Mouse (Mus musculus) adrenal gland (tissue): Measurements from ENCODE around the gene St3gal2.

Source experiments
- intact Hi-C: fragments of 180-260 bp; cut with DNase I; formaldehyde crosslinking; loops from one replicate; pipeline ENCODE4 v1.15.1; 2025
- long read RNA-seq, 2 experiments: library from polyadenylated mRNA; unstranded; transcript quantifications; one replicate each; pipeline ENCODE4 v2.0.0; 2020; ENCODE audit warnings: borderline replicate concordance in 1 of 2; ENCODE audit not compliant: insufficient replicate concordance in 1 of 2

The St3gal2 gene
- long read RNA-seq, experiment 1, partial matches to known transcripts: 3 of 8 reads
- long read RNA-seq, experiment 1, other reads (novel, unspliced or antisense): 5 of 8 reads
- long read RNA-seq, experiment 2, full-length matches to known transcripts: 3 of 10 reads
- long read RNA-seq, experiment 2, partial matches to known transcripts: 4 of 10 reads
- long read RNA-seq, experiment 2, other reads (novel, unspliced or antisense): 3 of 10 reads

- intact Hi-C loops: loop anchor here (5.0 kb wide), 1 partner anchor 38 kb away; no protein-coding TSS in a partner anchor
Measured at GRCm38 (mm10) chr8:110919341-110920031, at the start of gene St3gal2. TSS of gene St3gal2 (plus strand) at chr8:110919922.

DNA sequence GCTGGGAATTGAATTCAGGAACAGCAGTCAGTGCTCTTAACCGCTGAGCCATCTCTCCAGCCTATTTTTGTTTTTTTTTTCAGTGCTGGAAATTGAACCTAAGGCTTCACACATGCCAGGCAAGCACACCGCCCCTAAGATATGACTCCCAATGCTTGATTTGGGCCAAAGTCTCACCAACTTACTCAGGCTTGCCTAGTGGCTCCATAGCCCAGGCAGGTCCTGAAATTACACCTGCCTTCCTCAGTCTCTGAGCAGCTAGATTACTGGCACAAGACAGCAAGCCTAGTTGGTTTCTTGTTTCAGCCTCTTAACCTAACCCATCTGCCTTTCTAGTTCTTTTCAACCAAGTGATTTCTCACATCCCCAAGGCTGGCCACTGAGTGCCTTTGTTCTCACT, 49.2 kb upstream of the St3gal2 start:
- intact Hi-C loops: no loop called here

DNA sequence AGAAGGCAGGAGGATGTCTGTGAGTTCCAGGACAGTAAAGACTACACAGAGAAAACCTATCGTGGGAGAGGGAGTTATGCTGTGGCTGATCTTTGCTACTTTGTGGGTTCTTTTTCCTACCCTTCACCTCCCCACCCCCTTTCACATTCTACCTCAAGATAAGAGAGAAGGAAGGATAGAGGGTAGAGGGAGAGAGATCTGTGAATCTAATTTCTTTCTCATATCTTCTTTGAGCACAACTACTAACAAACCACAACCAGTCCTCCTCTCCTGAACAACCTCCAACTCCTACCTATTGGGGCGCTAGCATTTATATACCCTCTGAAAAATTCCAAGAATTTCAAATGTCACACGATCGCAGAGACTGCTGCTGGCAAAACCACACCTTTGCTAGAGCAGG, 41.9 kb upstream of the St3gal2 start:
- intact Hi-C loops: no loop called here

DNA sequence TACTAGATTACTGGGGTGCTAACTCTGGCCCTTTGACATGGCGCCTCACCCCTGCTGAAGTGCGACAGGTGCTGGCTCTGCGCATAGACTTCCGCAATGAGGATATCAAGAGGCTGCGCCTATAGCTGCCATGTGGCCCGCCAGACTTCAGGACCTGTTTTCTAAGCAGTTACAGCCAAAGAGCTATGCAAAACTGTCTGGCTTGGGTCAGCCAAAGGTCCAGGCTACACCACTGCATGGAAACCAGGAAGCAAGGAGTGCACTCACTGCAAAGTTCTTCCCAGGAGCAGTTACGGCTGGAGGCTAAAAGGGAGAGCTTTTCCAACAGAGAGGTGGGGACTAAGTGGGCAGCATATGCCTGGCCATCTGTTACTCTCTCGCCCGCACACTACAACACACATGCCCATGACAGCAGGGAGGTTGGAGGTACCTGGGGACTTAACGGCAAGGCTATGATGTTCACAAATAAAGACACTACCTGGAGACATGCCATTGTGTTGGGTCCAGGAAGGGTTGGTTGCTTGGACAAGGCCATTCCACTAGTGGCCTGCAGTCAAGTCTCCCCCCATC, 37.9 kb upstream of the St3gal2 start:
- intact Hi-C loops: no loop called here

- intact Hi-C loops: no loop called here
Measured at GRCm38 (mm10) chr8:110883824-110884223, 35.9 kb upstream of the St3gal2 start.

DNA sequence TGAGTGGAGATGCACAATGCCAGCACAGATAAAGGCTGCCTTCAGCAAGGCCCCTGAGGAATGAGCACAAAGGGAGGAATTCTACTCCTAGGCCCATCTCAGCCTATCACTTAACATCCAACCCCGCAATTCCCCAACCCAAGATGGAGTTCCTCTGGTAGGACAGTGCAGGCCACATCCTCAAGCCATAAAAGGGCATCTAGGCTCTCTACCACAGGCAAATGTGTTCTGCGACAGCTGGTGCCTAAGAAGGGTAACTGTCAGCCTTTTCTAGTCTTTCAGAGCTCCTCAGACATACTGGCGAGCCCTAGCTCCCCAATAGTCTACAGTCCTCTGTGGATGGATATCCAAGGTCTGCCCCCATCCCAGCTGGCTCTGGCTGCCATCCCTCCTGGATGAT, 33.1 kb upstream of the St3gal2 start:
- intact Hi-C loops: no loop called here

GRCm38 (mm10) chr8:110887551-110887950, 32.2 kb upstream of the St3gal2 start:
- intact Hi-C loops: no loop called here

DNA sequence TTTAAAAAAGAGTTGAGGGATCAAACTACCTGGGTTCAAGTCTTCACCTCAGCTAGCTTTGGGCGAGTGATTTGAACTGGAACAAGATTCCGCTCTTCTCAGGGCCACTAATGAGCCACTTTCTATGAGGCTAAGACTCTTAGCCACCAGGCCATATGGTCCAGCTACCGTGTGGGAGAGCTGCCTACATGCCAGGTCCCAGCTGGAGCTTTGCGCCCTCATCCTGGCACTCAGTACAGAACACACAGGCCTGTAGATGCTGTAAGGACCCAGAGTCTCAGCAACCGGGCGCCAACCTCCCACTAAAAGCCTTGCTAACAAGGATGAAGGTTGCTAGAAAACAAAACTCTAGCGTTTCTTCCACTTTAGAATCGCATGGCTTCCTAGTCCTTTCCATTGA, 31.3 kb upstream of the St3gal2 start:
- intact Hi-C loops: no loop called here

GRCm38 (mm10) chr8:110888860-110889259, 30.9 kb upstream of the St3gal2 start:
- intact Hi-C loops: no loop called here

DNA sequence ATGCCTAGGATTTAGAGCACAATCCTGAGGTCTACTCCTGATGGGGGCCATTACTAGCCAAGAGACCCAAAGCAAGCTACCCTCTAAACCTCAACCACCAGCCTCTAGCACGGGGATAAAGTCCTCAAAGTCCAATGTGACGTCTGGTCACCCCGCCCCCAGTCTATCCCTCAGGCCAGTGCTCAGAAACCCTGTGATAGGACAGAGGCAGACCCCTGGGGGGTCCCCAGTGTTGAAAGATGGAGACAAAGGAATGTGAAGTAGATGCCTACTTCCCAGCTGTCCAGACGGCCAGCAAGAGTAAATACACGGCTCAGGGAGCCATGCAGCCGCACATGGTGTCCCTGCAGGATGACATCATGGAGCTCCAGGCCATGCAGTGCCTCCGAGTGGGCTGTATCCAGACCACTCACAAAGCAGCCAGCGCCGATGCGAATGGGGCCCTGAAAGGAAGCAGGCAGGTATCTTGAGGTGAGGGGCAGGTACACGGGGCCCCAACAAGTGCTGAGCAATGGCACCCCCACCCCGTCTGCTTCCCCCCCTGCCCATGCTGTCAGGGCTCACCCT, 29.7 kb upstream of the St3gal2 start:
- intact Hi-C loops: no loop called here

- intact Hi-C loops: no loop called here
Measured at GRCm38 (mm10) chr8:110892040-110892439, 27.7 kb upstream of the St3gal2 start.

GRCm38 (mm10) chr8:110892913-110893312, 26.8 kb upstream of the St3gal2 start:
- intact Hi-C loops: no loop called here

DNA sequence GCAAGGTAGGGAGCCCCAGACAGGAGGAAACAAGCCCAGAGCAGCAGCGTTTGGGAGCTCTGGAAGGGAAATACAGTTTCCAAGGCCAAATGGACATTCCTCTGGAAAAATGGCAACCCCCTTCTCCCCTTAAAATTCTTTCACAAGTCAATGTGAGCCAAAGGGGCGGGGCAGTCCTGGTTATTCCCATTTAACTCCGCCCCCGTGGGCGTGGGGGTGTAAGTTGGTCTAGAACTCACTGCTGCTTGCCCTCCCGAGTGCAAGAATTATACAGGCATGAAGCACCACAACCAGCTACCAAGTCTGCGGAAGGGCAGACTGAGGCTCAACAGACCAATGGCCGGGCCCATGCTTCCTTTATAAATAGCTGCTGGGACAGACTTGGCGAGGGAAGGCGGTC, 24.9 kb upstream of the St3gal2 start:
- intact Hi-C loops: no loop called here

DNA sequence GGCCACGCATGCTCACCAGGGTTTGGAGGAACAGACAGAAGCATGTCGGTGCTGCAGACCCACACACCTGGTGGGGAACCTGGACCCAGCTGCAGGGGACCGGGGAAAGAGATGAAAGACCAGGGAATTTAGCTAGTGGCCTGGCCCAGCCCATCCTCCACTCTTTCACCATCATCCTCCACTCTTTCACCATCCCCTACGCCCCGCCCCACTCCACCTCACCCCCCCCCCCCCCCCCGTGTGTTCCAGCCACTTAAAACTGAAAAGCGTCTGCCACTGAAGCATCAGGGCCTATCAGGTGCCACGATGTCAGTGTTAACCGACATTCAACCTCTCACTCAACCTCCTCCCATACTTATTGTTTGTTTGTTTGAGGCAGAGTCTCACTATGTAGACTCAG, 24.5 kb upstream of the St3gal2 start:
- intact Hi-C loops: no loop called here

- intact Hi-C loops: no loop called here
Measured at GRCm38 (mm10) chr8:110895812-110896211, 23.9 kb upstream of the St3gal2 start.

GRCm38 (mm10) chr8:110897495-110897894, 22.2 kb upstream of the St3gal2 start:
- intact Hi-C loops: no loop called here

- intact Hi-C loops: loop anchor here (5.0 kb wide), 1 partner anchor 66 kb away; no protein-coding TSS in a partner anchor
Measured at GRCm38 (mm10) chr8:110901056-110901455, 18.7 kb upstream of the St3gal2 start.

- intact Hi-C loops: loop anchor here (5.0 kb wide), 1 partner anchor 65 kb away; no protein-coding TSS in a partner anchor
Measured at GRCm38 (mm10) chr8:110901839-110902578, 17.7 kb upstream of the St3gal2 start, which contains the start of gene Fuk. TSS of gene Fuk (minus strand) at chr8:110902488.

DNA sequence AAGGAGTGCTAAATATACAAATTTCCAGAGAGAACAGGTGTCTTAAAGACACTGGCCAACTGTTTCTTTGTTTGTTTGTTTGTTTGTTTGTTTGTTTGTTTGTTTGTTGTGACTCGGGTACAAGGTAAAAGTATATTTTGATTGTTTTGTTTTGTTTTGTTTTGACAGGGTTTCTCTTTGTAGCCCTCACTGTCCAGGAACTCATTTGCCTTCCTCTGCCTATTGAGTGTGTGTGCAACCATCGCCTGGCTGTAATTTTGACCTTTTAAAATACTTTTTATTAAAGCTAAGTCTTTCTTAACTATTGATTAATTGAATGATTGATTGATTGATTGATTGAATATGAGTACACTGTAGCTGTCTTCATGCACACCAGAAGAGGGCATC, 17.1 kb upstream of the St3gal2 start:
- intact Hi-C loops: loop anchor here (5.0 kb wide), 1 partner anchor 65 kb away; no protein-coding TSS in a partner anchor

GRCm38 (mm10) chr8:110905404-110905803, 14.3 kb upstream of the St3gal2 start:
- intact Hi-C loops: no loop called here

DNA sequence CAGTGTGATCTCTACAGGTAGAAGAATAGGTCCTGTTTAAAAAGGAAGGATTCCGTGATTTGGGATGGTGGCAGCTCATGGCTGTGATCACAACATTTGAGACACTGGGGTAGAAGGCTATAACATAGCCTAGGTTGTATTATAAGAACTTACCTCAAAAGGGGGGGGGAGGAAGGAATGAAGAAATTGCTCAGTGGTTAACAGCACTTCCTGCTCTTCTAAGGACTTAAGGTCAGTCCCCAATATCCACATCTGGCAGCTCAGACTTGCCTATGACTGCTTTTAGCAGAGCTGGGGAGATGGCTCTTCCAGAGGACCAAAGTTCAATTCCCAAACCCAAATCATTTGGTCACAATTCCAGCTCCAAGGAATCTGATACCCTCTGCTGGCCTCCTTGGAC, 13.0 kb upstream of the St3gal2 start:
- intact Hi-C loops: no loop called here
